Comparison of ENCODE assay signal across 1 mouse cellular context in the genomic region with DNA sequence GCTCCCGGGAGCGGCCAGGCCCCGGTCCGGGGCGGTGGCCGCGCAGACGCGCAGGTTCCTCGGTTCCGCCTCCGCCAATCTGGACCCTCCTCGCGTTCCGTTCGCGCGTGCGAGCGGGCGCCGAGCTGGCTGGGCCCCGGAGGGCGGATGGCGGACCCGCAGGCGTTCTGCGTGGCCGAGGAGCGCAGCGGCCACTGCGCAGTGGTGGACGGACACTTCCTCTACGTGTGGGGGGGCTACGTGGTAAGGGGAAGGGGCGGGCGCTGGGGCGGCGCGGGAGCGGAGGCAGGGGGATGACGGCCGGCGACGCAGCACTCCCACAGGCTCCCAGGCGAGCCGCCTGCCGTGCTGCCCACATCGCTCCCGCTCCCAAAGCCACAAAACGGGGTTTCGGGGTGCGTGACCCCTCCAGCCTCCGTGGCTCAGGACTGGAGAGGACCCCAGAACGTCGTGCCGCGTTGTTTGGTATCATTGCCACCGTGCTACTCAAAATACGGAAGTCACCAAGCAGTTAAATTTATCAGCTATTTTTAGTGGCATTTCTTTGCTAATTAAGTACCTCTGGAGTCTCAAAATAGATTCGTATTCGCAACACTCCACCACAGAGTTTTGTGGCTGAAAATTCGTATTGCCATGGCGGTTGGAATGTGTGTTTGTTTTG.
A peak's percentile ranks its signal among the peaks of the same experiment; 100 is the strongest.
TF ChIP-seq lines count a peak whose summit lies in the region.

No protein-coding gene starts in this region.

TF ChIP-seq in CH12.LX, 34 proteins besides CTCF, POLR2A, EP300 and RAD21 (continued from another document):
- TF ChIP-seq BHLHE40 (IDR thresholded peaks at IDR 0.05; ENCODE audit: low read depth, low read length) (0 out of 2 replicates have a peak, but pooled peaks have one; percentile 13), JUN (IDR thresholded peaks at IDR 0.05; ENCODE audit: insufficient read depth, low read depth, low read length) (no peak), KAT2A (IDR thresholded peaks at IDR 0.05; ENCODE audit: insufficient replicate concordance, low read length) (0 out of 2 replicates have a peak, but pooled peaks have one; percentile 5), MYC (IDR thresholded peaks at IDR 0.05; ENCODE audit: low read depth, low read length) (0 out of 2 replicates have a peak, but pooled peaks have one; percentile 15), MAX (IDR thresholded peaks at IDR 0.05; ENCODE audit: low read length) (no peak; the same call in 1 of the 2 replicates), NELFE (IDR thresholded peaks at IDR 0.05; ENCODE audit: low read depth, low read length) (peak; percentile 66; the same call in 1 of the 2 replicates), POLR2AphosphoS2 (IDR thresholded peaks at IDR 0.05; ENCODE audit: low read depth, low read length) (peak; percentile 42; the same call in 1 of the 2 replicates), USF2 (conservative IDR thresholded peaks at IDR 0.05; ENCODE audit: low read depth, low read length) (no peak), TCF12 (IDR thresholded peaks at IDR 0.05; ENCODE audit: low read depth, low read length) (peak; percentile 68), MAZ (IDR thresholded peaks at IDR 0.05; ENCODE audit: low read depth, low read length) (0 out of 2 replicates have a peak, but pooled peaks have one; percentile 42), SIN3A (IDR thresholded peaks at IDR 0.05; ENCODE audit: low read length) (peak; percentile 68; the same call in 1 of the 2 replicates), CHD1 (IDR thresholded peaks at IDR 0.05; ENCODE audit: low read depth, low read length) (0 out of 2 replicates have a peak, but pooled peaks have one; percentile 45), USF1 (IDR thresholded peaks at IDR 0.05; ENCODE audit: low read depth, low read length) (no peak), JUND (conservative IDR thresholded peaks at IDR 0.05; ENCODE audit: low read depth, low read length) (no peak), RCOR1 (conservative IDR thresholded peaks at IDR 0.05; ENCODE audit: low read depth, low read length) (no peak), ELF1 (IDR thresholded peaks at IDR 0.05; ENCODE audit: low read depth, low read length) (peak; percentile 63; the same call in 1 of the 2 replicates), MXI1 (IDR thresholded peaks at IDR 0.05; ENCODE audit: low read depth, low read length) (no peak; the same call in 1 of the 2 replicates), MAFK (IDR thresholded peaks at IDR 0.05; ENCODE audit: insufficient replicate concordance, low read length) (no peak), MEF2A (IDR thresholded peaks at IDR 0.05; ENCODE audit: borderline replicate concordance, low read depth, low read length) (peak; percentile 37), UBTF (IDR thresholded peaks at IDR 0.05; ENCODE audit: low read depth, low read length) (peak; percentile 89), IRF4 (IDR thresholded peaks at IDR 0.05; ENCODE audit: low read depth, low read length) (no peak; the same call in 1 of the 2 replicates), ZMIZ1 (IDR thresholded peaks at IDR 0.05; ENCODE audit: low read depth, low read length) (peak; percentile 62), ETS1 (conservative IDR thresholded peaks at IDR 0.05; ENCODE audit: low read depth, low read length) (no peak; the same call in 1 of the 2 replicates), NRF1 (IDR thresholded peaks at IDR 0.05; ENCODE audit: low read depth, low read length) (peak; percentile 78), PAX5 (IDR thresholded peaks at IDR 0.05; ENCODE audit: low read length) (no peak), GABPA (IDR thresholded peaks at IDR 0.05; ENCODE audit: insufficient replicate concordance, low read depth, low read length) (no peak), HCFC1 (IDR thresholded peaks at IDR 0.05; ENCODE audit: low read depth, low read length) (peak; percentile 50), ZKSCAN1 (IDR thresholded peaks at IDR 0.05; ENCODE audit: borderline replicate concordance, low read depth, low read length) (no peak), SMC3 (IDR thresholded peaks at IDR 0.05; ENCODE audit: low read depth, low read length) (no peak), CHD2 (IDR thresholded peaks at IDR 0.05; ENCODE audit: low read length) (0 out of 2 replicates have a peak, but pooled peaks have one; percentile 10), TBP (conservative IDR thresholded peaks at IDR 0.05; ENCODE audit: low read depth, low read length) (no peak), ZC3H11A (IDR thresholded peaks at IDR 0.05; ENCODE audit: low read depth, low read length) (no peak)
